ENCODE assay signal across 8 mouse cellular contexts in the genomic region with DNA sequence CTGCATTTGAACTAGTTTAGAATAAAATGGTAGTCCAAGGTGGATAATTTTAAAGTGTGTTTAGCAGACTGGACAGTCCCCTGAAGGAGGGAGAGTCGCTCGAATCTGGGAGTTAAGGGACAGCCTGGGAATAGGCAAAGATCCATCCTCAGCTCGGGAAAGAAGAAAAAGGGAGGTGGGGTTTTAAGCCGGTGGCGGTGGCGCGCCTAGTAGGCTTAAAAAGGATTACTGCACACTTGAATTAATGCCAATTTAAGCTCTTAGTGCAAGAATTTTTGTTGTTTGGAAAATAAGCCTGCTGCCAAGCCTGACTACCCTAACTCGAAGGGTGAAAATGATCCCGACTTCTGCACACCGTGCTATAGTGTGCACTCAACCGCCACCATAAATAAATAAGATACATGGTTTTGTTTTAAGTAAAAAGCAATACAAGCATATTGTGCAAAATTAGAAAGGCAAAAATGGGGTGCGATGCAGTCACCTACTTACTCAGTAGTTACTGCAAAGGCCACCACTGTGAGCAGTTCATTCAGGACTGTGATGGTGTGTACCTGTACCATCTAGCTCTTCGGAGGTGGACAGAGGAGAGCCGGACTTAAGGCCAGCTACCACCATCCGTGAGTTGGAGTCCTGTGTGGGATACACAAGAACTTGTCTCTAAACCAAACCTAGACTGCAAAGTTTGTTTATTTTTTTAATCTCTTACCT. TPM values are rescaled to one million over a fixed set of nuclear protein-coding genes. Genes with fewer than 3 reads are reported as not detected.
DNase-seq lines count a peak whose midpoint lies in the region; ATAC-seq and TF ChIP-seq lines count a peak whose summit lies in the region.

No protein-coding gene starts in this region.

- intact Hi-C loops in gastrocnemius, adult 2 months (cut with DNase I) = loop anchor here (2.0 kb wide), 1 partner anchor 123 kb away; no protein-coding TSS in a partner anchor
- intact Hi-C loops in gastrocnemius, postnatal 14 days (cut with DNase I; ENCODE audit: low total_unique reads) = no loop called here

- 40% methylated on average over 15 of the region's 15 CpGs for WGBS in embryonic facial prominence, embryonic 10.5 days
- WGBS in hindbrain, embryonic 11.5 days = 44% methylated on average over 15 of the region's 15 CpGs
- WGBS in liver, embryonic 14.5 days (ENCODE audit: insufficient replicate concordance) = 45% methylated on average over 15 of the region's 15 CpGs
- 24% methylated on average over 15 of the region's 15 CpGs for WGBS in stomach, embryonic 14.5 days

- peak overlapping the region; percentile 75 for H3K4me3 ChIP-seq in gastrocnemius, adult 2 months
- H3K4me3 ChIP-seq in embryonic facial prominence, embryonic 10.5 days = peak overlapping the region; percentile 61
- H3K4me3 ChIP-seq in hindbrain, embryonic 11.5 days (ENCODE audit: low read depth, low read length) = no peak overlapping the region; the same call in 1 of the 2 replicates
- H3K4me3 ChIP-seq in liver, embryonic 14.5 days (ENCODE audit: insufficient read depth in 1 of 2, low read depth in 2 of 2, low read length in 2 of 2) = peak overlapping the region; percentile 31 to 68
- H3K4me3 ChIP-seq in stomach, embryonic 14.5 days (ENCODE audit: low read depth, low read length) = peak overlapping the region; percentile 52

- peaks cover 44% of the 10 kb centered on the region for H3K4me1 ChIP-seq in embryonic facial prominence, embryonic 10.5 days
- peaks cover 8% of the 10 kb centered on the region; the same call in 1 of the 2 replicates for H3K4me1 ChIP-seq in hindbrain, embryonic 11.5 days (replicated peaks; ENCODE audit: control insufficient read depth, insufficient read depth, low read length)
- H3K4me1 ChIP-seq in liver, embryonic 14.5 days (replicated peaks; ENCODE audit: control insufficient read depth in 2 of 2, insufficient read depth in 2 of 2, low read length in 1 of 2) = peaks cover 18 to 49% of the 10 kb centered on the region in 2 experiments
- H3K4me1 ChIP-seq in stomach, embryonic 14.5 days (ENCODE audit: control insufficient read depth, insufficient read depth, low read length) = peaks cover 30% of the 10 kb centered on the region; the same call in 1 of the 2 replicates

- TF ChIP-seq EP300 in liver, embryonic 14.5 days (IDR thresholded peaks at IDR 0.05; ENCODE audit: low read depth) = no peak

- peak; percentile 6; the same call in 1 of the 2 replicates for ATAC-seq in hindbrain, embryonic 11.5 days (ENCODE audit: low FRiP score)
- ATAC-seq in liver, embryonic 14.5 days (ENCODE audit: insufficient read depth) = no peak
- ATAC-seq in stomach, embryonic 14.5 days (ENCODE audit: insufficient number of reproducible peaks, insufficient read depth, low FRiP score, low read depth) = no peak

- no peaks in the 10 kb centered on the region for H3K36me3 ChIP-seq in embryonic facial prominence, embryonic 10.5 days (replicated peaks)
- no peaks in the 10 kb centered on the region for H3K36me3 ChIP-seq in hindbrain, embryonic 11.5 days (ENCODE audit: control insufficient read depth, insufficient read depth, low read length)
- no peaks in the 10 kb centered on the region for H3K36me3 ChIP-seq in liver, embryonic 14.5 days (replicated peaks; ENCODE audit: control insufficient read depth, insufficient read depth, low read depth)
- no peaks in the 10 kb centered on the region for H3K36me3 ChIP-seq in stomach, embryonic 14.5 days (ENCODE audit: control insufficient read depth, insufficient read depth, low read length)

- H3K27ac ChIP-seq in gastrocnemius, adult 2 months = peak overlapping the region; percentile 92
- H3K27ac ChIP-seq in embryonic facial prominence, embryonic 10.5 days (replicated peaks) = peak overlapping the region; percentile 85
- H3K27ac ChIP-seq in hindbrain, embryonic 11.5 days (ENCODE audit: low read depth, low read length) = no peak overlapping the region
- H3K27ac ChIP-seq in liver, embryonic 14.5 days = peak overlapping the region; percentile 19
- peak overlapping the region; percentile 93 for H3K27ac ChIP-seq in stomach, embryonic 14.5 days (ENCODE audit: low read length)

- H3K4me2 ChIP-seq in hindbrain, embryonic 11.5 days (replicated peaks; ENCODE audit: low read depth, low read length) = peak overlapping the region; percentile 94
- peak overlapping the region; percentile 94 for H3K4me2 ChIP-seq in liver, embryonic 14.5 days (ENCODE audit: low read depth)
- H3K4me2 ChIP-seq in stomach, embryonic 14.5 days (replicated peaks; ENCODE audit: low read depth, low read length) = peak overlapping the region; percentile 98

- TF ChIP-seq CTCF in gastrocnemius, adult 2 months (IDR thresholded peaks at IDR 0.05) = no peak
- TF ChIP-seq CTCF in liver, embryonic 14.5 days (IDR thresholded peaks at IDR 0.05; ENCODE audit: low read depth) = no peak

- H3K9me3 ChIP-seq in embryonic facial prominence, embryonic 10.5 days = no peaks in the 10 kb centered on the region
- no peaks in the 10 kb centered on the region for H3K9me3 ChIP-seq in hindbrain, embryonic 11.5 days (ENCODE audit: control insufficient read depth, low read length)
- H3K9me3 ChIP-seq in liver, embryonic 14.5 days (ENCODE audit: control insufficient read depth, low read length) = no peaks in the 10 kb centered on the region
- no peaks in the 10 kb centered on the region for H3K9me3 ChIP-seq in stomach, embryonic 14.5 days (ENCODE audit: control insufficient read depth, low read depth, low read length)

- H3K9ac ChIP-seq in hindbrain, embryonic 11.5 days (ENCODE audit: low read depth, low read length) = no peak overlapping the region
- peak overlapping the region; percentile 33 for H3K9ac ChIP-seq in liver, embryonic 14.5 days (replicated peaks)
- no peak overlapping the region for H3K9ac ChIP-seq in stomach, embryonic 14.5 days (replicated peaks; ENCODE audit: low read depth, low read length)

- DNase-seq in gastrocnemius, adult 2 months = no peak
- DNase-seq in gastrocnemius, postnatal 14 days = no peak
- peak; percentile 16 for DNase-seq in embryonic facial prominence, embryonic 10.5 days (ENCODE audit: low spot score)
- peak; percentile 20 for DNase-seq in hindbrain, embryonic 11.5 days (ENCODE audit: low spot score)
- no peak for DNase-seq in liver, embryonic 14.5 days (ENCODE audit: low read depth in 3 of 3, low spot score in 3 of 3)
- no peak for DNase-seq in urinary bladder, postnatal 10 days (ENCODE audit: low spot score)
- no peak for DNase-seq in frontal cortex, postnatal 10 days (ENCODE audit: low spot score in 2 of 2)

- peaks cover 66% of the 10 kb centered on the region for H3K27me3 ChIP-seq in embryonic facial prominence, embryonic 10.5 days (replicated peaks; ENCODE audit: low read depth, poor library complexity, severe bottlenecking)
- H3K27me3 ChIP-seq in hindbrain, embryonic 11.5 days (ENCODE audit: control insufficient read depth, insufficient read depth, low read length) = peaks cover 25% of the 10 kb centered on the region
- H3K27me3 ChIP-seq in liver, embryonic 14.5 days (ENCODE audit: control insufficient read depth, insufficient read depth, low read length) = no peaks in the 10 kb centered on the region
- no peaks in the 10 kb centered on the region for H3K27me3 ChIP-seq in stomach, embryonic 14.5 days (ENCODE audit: control insufficient read depth, insufficient read depth, low read length)

RNA-seq across cellular contexts. Expression of gene Cpt1a, which starts 3.8 kb away (rescaled TPM):
- 1 to 10 TPM; 7.1 to 8.8 TPM for total RNA-seq in gastrocnemius, adult 2 months (2021)
- total RNA-seq in gastrocnemius, postnatal 14 days (2021) = 10 to 100 TPM; 21.9 to 23.1 TPM
- polyA plus RNA-seq in embryonic facial prominence, embryonic 10.5 days (2016; fragmentation: Nextera tagmentation; extraction: Ambion mirVana) = 4.5 and 5.7 TPM in 2 replicates
- 6.6 and 8.8 TPM in 2 replicates for polyA plus RNA-seq in hindbrain, embryonic 11.5 days (2014; fragmentation: Nextera tagmentation; extraction: Ambion mirVana)
- 3.5 and 4.6 TPM in 2 replicates for polyA plus RNA-seq in liver, embryonic 14.5 days (2012; rRNA removed)
- 5.2 and 6.8 TPM in 2 replicates for polyA plus RNA-seq in liver, embryonic 14.5 days (2014; fragmentation: Nextera tagmentation; extraction: Ambion mirVana)
- polyA plus RNA-seq in stomach, embryonic 14.5 days (2014; fragmentation: Nextera tagmentation; extraction: Ambion mirVana) = 21.4 and 25.2 TPM in 2 replicates

RNA-seq across cellular contexts. Expression of gene Ighmbp2, which starts 43.1 kb away (rescaled TPM):
- 1 to 10 TPM; 3.3 to 4.9 TPM for total RNA-seq in gastrocnemius, adult 2 months (2021)
- total RNA-seq in gastrocnemius, postnatal 14 days (2021) = 1 to 10 TPM; 3.6 to 4.0 TPM
- 12.3 and 13.8 TPM in 2 replicates for polyA plus RNA-seq in embryonic facial prominence, embryonic 10.5 days (2016; fragmentation: Nextera tagmentation; extraction: Ambion mirVana)
- 6.0 and 7.5 TPM in 2 replicates for polyA plus RNA-seq in hindbrain, embryonic 11.5 days (2014; fragmentation: Nextera tagmentation; extraction: Ambion mirVana)
- 1.4 and 1.6 TPM in 2 replicates for polyA plus RNA-seq in liver, embryonic 14.5 days (2012; rRNA removed)
- polyA plus RNA-seq in liver, embryonic 14.5 days (2014; fragmentation: Nextera tagmentation; extraction: Ambion mirVana) = 2.0 and 2.3 TPM in 2 replicates
- 7.9 and 9.1 TPM in 2 replicates for polyA plus RNA-seq in stomach, embryonic 14.5 days (2014; fragmentation: Nextera tagmentation; extraction: Ambion mirVana)

RNA-seq across cellular contexts. Expression of gene Mrpl21, which starts 43.2 kb away (rescaled TPM):
- total RNA-seq in gastrocnemius, adult 2 months (2021) = 10 to 100 TPM; 55.5 to 67.3 TPM
- total RNA-seq in gastrocnemius, postnatal 14 days (2021) = 10 to 100 TPM; 65.2 to 69.9 TPM
- 143 and 148 TPM in 2 replicates for polyA plus RNA-seq in embryonic facial prominence, embryonic 10.5 days (2016; fragmentation: Nextera tagmentation; extraction: Ambion mirVana)
- polyA plus RNA-seq in hindbrain, embryonic 11.5 days (2014; fragmentation: Nextera tagmentation; extraction: Ambion mirVana) = 124 and 133 TPM in 2 replicates
- polyA plus RNA-seq in liver, embryonic 14.5 days (2012; rRNA removed) = 21.5 and 36.2 TPM in 2 replicates
- polyA plus RNA-seq in liver, embryonic 14.5 days (2014; fragmentation: Nextera tagmentation; extraction: Ambion mirVana) = 67.9 and 73.2 TPM in 2 replicates
- 130 and 134 TPM in 2 replicates for polyA plus RNA-seq in stomach, embryonic 14.5 days (2014; fragmentation: Nextera tagmentation; extraction: Ambion mirVana)

Comparison
In these comparisons a context has a peak if more than half of its experiments do, and no peak if none do; other contexts are left out.
1. DNase-seq: peak in embryonic facial prominence, embryonic 10.5 days (single experiment) and hindbrain, embryonic 11.5 days (single experiment); none in gastrocnemius, adult 2 months (single experiment), gastrocnemius, postnatal 14 days (single experiment), liver, embryonic 14.5 days (0 of 3), urinary bladder, postnatal 10 days (single experiment) and frontal cortex, postnatal 10 days (0 of 2).
2. Peak in every context shown above with its lines, with median percentiles within 50 percentile points of each other: H3K4me2 ChIP-seq.